Mouse (Mus musculus) liver, embryonic 15.5 days (tissue): ENCODE measurements around the gene Cdk19. TPM values are rescaled to one million over a fixed set of nuclear protein-coding genes. Genes with fewer than 3 reads are reported as not detected.

Experiments used
- ATAC-seq: fragments of 200-750 bp; cut with Nextera tagmentation; 2 replicates; pipeline ENCODE4 v1.8.0; 2017; ENCODE audit warnings: moderate number of reproducible peaks, mild to moderate bottlenecking, moderate library complexity; ENCODE audit not compliant: insufficient read depth
- H3K27ac ChIP-seq: fragments of 300-500 bp; sonication (generic); replicated peaks from 2 replicates; pipeline ENCODE4 v1.5.1; 2015; ENCODE audit warnings: mild to moderate bottlenecking, inconsistent platforms
- H3K27me3 ChIP-seq: fragments of 300-500 bp; sonication (generic); 2 replicates; pipeline ENCODE4 v1.6.1; 2015; ENCODE audit warnings: mild to moderate bottlenecking, inconsistent platforms
- H3K36me3 ChIP-seq: fragments of 300-500 bp; sonication (generic); replicated peaks from 2 replicates; pipeline ENCODE4 v1.6.1; 2015; ENCODE audit warnings: moderate library complexity, mild to moderate bottlenecking, inconsistent platforms
- H3K4me1 ChIP-seq: fragments of 300-500 bp; sonication (generic); replicated peaks from 2 replicates; pipeline ENCODE4 v1.6.1; 2015; ENCODE audit warnings: inconsistent platforms
- H3K4me2 ChIP-seq: fragments of 300-500 bp; sonication (generic); 2 replicates; pipeline ENCODE4 v1.6.1; 2015; ENCODE audit warnings: moderate library complexity, mild to moderate bottlenecking, inconsistent platforms
- H3K4me3 ChIP-seq: fragments of 300-500 bp; sonication (generic); replicated peaks from 2 replicates; pipeline ENCODE4 v1.5.1; 2015; ENCODE audit warnings: mild to moderate bottlenecking, inconsistent platforms
- H3K9ac ChIP-seq: fragments of 300-500 bp; sonication (generic); 2 replicates; pipeline ENCODE4 v1.6.1; 2015; ENCODE audit warnings: moderate library complexity, mild to moderate bottlenecking, inconsistent platforms
- H3K9me3 ChIP-seq: fragments of 300-500 bp; sonication (generic); replicated peaks from 2 replicates; pipeline ENCODE4 v1.6.1; 2016; ENCODE audit warnings: inconsistent platforms
- WGBS: fragments of 180-500 bp; shearing (Covaris S2); methylation state at CpG from one replicate; pipeline ENCODE4 v1.1.7; 2015; ENCODE audit warnings: mixed read lengths; ENCODE audit not compliant: insufficient replicate concordance; 5-methylcytosine and 5-hydroxymethylcytosine counted together
- polyA plus RNA-seq: library from polyadenylated mRNA; unstranded; fragments of >200 nt; fragmentation: Nextera tagmentation; extraction: Ambion mirVana; gene quantifications from 2 replicates; pipeline ENCODE4 v1.2.1, GENCODE M21; 2015

The Cdk19 gene
- polyA plus RNA-seq, 1 experiment from 2014 or later: 2.9 TPM

GRCm38 (mm10) chr10:40425243-40426095, 86.1 kb downstream of the Cdk19 start:
- H3K27me3 ChIP-seq: no peaks in the 10 kb centered on the region
- no peak for ATAC-seq
- no peaks in the 10 kb centered on the region for H3K36me3 ChIP-seq
- 46% methylated on average over 18 of the region's 18 CpGs for WGBS
- H3K4me1 ChIP-seq: peaks cover 9% of the 10 kb centered on the region
- no peaks in the 10 kb centered on the region for H3K9me3 ChIP-seq
- H3K27ac ChIP-seq: no peak overlapping the region
- H3K9ac ChIP-seq: no peak overlapping the region
- H3K4me2 ChIP-seq: no peak overlapping the region
- H3K4me3 ChIP-seq: no peak overlapping the region

DNA sequence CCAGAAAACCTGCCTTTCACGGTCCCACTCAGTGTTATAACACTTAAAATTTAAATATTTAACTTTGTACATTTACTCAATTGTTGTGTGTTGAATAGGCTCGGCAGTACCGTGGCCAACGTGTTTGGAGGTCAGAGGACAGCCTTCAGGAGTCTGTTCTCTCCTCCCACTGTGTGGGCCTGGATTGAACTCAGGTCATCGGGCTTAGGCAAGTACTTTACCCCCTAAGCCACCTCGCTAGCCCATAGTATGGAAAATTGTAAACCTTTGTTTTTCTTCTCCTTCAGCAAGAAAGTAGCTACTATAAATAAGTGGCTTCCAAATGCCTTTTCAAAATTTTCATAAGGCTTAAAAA, 86.7 kb downstream of the Cdk19 start:
- ATAC-seq: no peak
- peaks cover 9% of the 10 kb centered on the region for H3K4me1 ChIP-seq
- WGBS: 66% methylated on average over 6 of the region's 6 CpGs
- no peak overlapping the region for H3K27ac ChIP-seq
- no peak overlapping the region for H3K4me3 ChIP-seq
- no peak overlapping the region for H3K4me2 ChIP-seq
- no peaks in the 10 kb centered on the region for H3K27me3 ChIP-seq
- no peaks in the 10 kb centered on the region for H3K36me3 ChIP-seq
- H3K9me3 ChIP-seq: no peaks in the 10 kb centered on the region
- no peak overlapping the region for H3K9ac ChIP-seq

DNA sequence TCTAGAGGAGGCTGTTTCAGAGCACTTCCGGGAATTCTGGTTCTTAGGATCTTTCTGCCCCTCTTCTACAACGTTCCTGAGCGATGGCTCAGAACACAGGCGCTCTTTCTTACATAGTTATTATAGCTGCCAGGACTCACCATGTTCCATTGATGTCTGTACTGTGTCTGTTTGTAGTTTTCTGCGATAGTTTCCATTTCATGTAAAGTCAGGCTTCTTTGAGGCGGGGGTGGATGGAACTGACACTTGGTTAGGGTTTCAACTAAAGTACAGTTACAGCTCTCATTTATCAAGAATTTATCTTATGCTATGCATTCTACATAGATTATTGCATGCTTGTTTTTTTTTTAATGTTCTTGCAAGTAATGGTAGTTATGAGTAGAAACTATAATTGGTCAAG, 89.3 kb downstream of the Cdk19 start:
- ATAC-seq: no peak
- Histone ChIP-seq H3K27ac (no peak overlapping the region), H3K36me3 (no peaks in the 10 kb centered on the region), H3K4me3 (no peak overlapping the region), H3K9me3 (no peaks in the 10 kb centered on the region), H3K4me1 (peaks cover 7% of the 10 kb centered on the region), H3K27me3 (no peaks in the 10 kb centered on the region), H3K4me2 (no peak overlapping the region), H3K9ac (no peak overlapping the region)
- WGBS: 65% methylated on average over 6 of the region's 6 CpGs

- Histone ChIP-seq H3K27me3 (no peaks in the 10 kb centered on the region), H3K9me3 (no peaks in the 10 kb centered on the region), H3K4me1 (peaks cover 7% of the 10 kb centered on the region), H3K4me3 (no peak overlapping the region), H3K27ac (no peak overlapping the region), H3K4me2 (no peak overlapping the region), H3K36me3 (no peaks in the 10 kb centered on the region), H3K9ac (no peak overlapping the region)
- ATAC-seq: no peak
- WGBS: 69% methylated on average over 2 of the region's 2 CpGs
These were observed 89.7 kb downstream of the Cdk19 start for GRCm38 (mm10) chr10:40429081-40429480.

DNA sequence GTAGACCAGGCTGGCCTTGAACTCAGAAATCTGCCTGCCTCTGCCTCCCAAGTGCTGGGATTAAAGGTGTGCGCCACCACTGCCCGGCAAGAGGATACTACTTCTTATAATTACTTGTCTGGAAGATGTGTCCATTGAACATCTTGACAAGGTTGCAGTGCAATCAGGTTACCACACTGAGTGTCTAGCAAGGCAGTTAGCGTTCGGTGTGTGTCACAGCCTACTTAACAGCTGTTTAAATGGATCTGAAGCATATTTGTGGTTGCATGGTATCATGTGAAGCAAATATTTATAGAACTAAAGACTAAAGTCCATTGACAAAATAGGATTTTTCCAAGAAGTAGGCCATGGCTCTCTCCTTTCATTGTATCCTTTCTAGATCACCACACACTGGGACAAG, 90.8 kb downstream of the Cdk19 start:
- Histone ChIP-seq H3K27me3 (no peaks in the 10 kb centered on the region), H3K4me3 (no peak overlapping the region), H3K4me1 (peaks cover 7% of the 10 kb centered on the region), H3K9ac (no peak overlapping the region), H3K27ac (no peak overlapping the region), H3K9me3 (no peaks in the 10 kb centered on the region), H3K36me3 (no peaks in the 10 kb centered on the region), H3K4me2 (no peak overlapping the region)
- ATAC-seq: no peak
- 85% methylated on average over 4 of the region's 4 CpGs for WGBS

GRCm38 (mm10) chr10:40431957-40432356, 92.6 kb downstream of the Cdk19 start:
- H3K9ac ChIP-seq: no peak overlapping the region
- H3K36me3 ChIP-seq: no peaks in the 10 kb centered on the region
- no peaks in the 10 kb centered on the region for H3K27me3 ChIP-seq
- H3K4me1 ChIP-seq: no peaks in the 10 kb centered on the region
- no peak overlapping the region for H3K4me2 ChIP-seq
- H3K9me3 ChIP-seq: no peaks in the 10 kb centered on the region
- 49% methylated on average over 3 of the region's 3 CpGs for WGBS
- no peak overlapping the region for H3K4me3 ChIP-seq
- ATAC-seq: no peak
- no peak overlapping the region for H3K27ac ChIP-seq

GRCm38 (mm10) chr10:40432375-40432774, 93.0 kb downstream of the Cdk19 start:
- Histone ChIP-seq H3K9ac (no peak overlapping the region), H3K4me3 (no peak overlapping the region), H3K4me2 (no peak overlapping the region), H3K4me1 (no peaks in the 10 kb centered on the region), H3K36me3 (no peaks in the 10 kb centered on the region), H3K9me3 (no peaks in the 10 kb centered on the region), H3K27me3 (no peaks in the 10 kb centered on the region), H3K27ac (no peak overlapping the region)
- WGBS: 76% methylated on average over 9 of the region's 9 CpGs
- ATAC-seq: no peak

- no peak for ATAC-seq
- Histone ChIP-seq H3K27ac (no peak overlapping the region), H3K4me3 (no peak overlapping the region), H3K4me2 (no peak overlapping the region), H3K9me3 (no peaks in the 10 kb centered on the region), H3K9ac (no peak overlapping the region), H3K4me1 (no peaks in the 10 kb centered on the region), H3K36me3 (no peaks in the 10 kb centered on the region), H3K27me3 (no peaks in the 10 kb centered on the region)
- 64% methylated on average over 12 of the region's 12 CpGs for WGBS
These were observed 96.0 kb downstream of the Cdk19 start for GRCm38 (mm10) chr10:40435402-40435801.

DNA sequence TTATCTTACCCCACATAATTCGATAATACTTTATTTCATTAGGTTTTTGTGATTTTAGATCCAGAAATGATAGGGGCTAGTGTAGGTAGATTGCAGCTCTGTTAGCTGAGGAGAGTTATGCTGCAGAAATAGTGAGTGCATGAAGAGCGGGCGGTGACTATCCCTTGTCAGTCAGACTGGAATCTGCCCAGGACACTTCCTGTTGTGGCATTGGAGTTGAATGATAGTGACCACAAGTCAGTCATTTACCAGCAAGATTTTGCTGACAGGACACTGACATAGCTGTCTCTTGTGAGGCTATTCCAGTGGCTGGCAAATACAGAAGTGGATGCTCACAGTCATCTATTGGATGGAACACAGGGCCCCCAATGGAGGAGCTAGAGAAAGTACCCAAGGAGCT, 97.8 kb downstream of the Cdk19 start:
- Histone ChIP-seq H3K4me1 (no peaks in the 10 kb centered on the region), H3K9me3 (no peaks in the 10 kb centered on the region), H3K36me3 (no peaks in the 10 kb centered on the region), H3K4me2 (no peak overlapping the region), H3K27me3 (no peaks in the 10 kb centered on the region), H3K9ac (no peak overlapping the region), H3K4me3 (no peak overlapping the region), H3K27ac (no peak overlapping the region)
- WGBS: 38% methylated on average over 3 of the region's 3 CpGs
- no peak for ATAC-seq

GRCm38 (mm10) chr10:40440740-40441139, 101.4 kb downstream of the Cdk19 start:
- Histone ChIP-seq H3K4me2 (no peak overlapping the region), H3K4me3 (no peak overlapping the region), H3K4me1 (0 out of 2 replicates have a peak, but pooled peaks cover 3% of the 10 kb centered on the region), H3K27ac (no peak overlapping the region), H3K9ac (no peak overlapping the region), H3K27me3 (no peaks in the 10 kb centered on the region), H3K9me3 (no peaks in the 10 kb centered on the region), H3K36me3 (no peaks in the 10 kb centered on the region)
- no peak for ATAC-seq
- WGBS: 81% methylated on average over 10 of the region's 10 CpGs

- Histone ChIP-seq H3K4me1 (peaks cover 6% of the 10 kb centered on the region; the same call in 1 of the 2 replicates), H3K9me3 (no peaks in the 10 kb centered on the region), H3K36me3 (no peaks in the 10 kb centered on the region), H3K27ac (no peak overlapping the region), H3K4me2 (no peak overlapping the region), H3K27me3 (no peaks in the 10 kb centered on the region), H3K9ac (no peak overlapping the region), H3K4me3 (no peak overlapping the region)
- no peak for ATAC-seq
- WGBS: 63% methylated on average over 1 of the region's 1 CpGs
These were observed 102.7 kb downstream of the Cdk19 start for GRCm38 (mm10) chr10:40442076-40442475.

DNA sequence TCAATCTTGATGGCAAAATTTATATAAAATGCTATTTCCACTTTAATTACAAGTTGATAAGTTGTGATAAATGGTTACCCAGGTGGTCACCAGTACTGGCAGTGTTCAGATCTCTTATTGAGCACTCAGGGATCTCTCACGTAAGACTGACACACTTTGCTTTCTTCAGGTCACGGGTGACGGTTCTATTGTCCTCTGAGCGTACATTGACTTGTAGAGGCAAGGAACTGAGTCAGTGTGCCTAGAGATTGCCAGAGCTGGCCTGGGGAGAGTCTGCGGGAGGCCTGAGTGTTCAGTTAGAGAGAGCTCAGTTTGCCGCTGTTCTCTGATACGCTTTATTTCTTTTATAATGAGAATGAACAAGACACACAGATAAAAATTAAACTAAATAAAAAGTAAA, 104.0 kb downstream of the Cdk19 start:
- WGBS: 81% methylated on average over 7 of the region's 7 CpGs
- H3K4me3 ChIP-seq: no peak overlapping the region
- H3K27ac ChIP-seq: no peak overlapping the region
- no peak for ATAC-seq
- peaks cover 16% of the 10 kb centered on the region for H3K4me1 ChIP-seq
- H3K9me3 ChIP-seq: no peaks in the 10 kb centered on the region
- no peaks in the 10 kb centered on the region for H3K27me3 ChIP-seq
- no peaks in the 10 kb centered on the region for H3K36me3 ChIP-seq
- no peak overlapping the region for H3K4me2 ChIP-seq
- H3K9ac ChIP-seq: no peak overlapping the region
